ENCODE assay signal across 13 mouse cellular contexts in the genomic region with DNA sequence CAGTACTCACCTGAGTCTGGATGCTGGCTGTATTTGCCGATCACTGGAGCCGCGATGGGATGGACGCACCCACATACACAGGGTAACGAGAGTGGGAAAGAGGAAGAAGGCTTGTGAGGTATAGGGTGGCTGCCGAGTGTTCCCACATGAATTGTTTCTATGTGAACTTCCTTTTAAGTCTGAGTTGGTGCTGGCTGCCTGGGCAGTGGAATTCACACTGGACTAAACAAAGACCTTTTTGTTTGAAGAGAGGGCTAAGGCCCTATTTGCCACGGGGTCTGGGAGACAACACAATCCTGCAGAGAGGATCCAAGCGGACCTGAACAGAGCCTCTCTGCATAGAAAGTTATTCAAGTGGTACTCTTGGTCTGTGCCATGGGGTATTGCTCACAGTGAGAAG. TPM values are rescaled to one million over a fixed set of nuclear protein-coding genes. Genes with fewer than 3 reads are reported as not detected.
DNase-seq lines count a peak whose midpoint lies in the region; ATAC-seq and TF ChIP-seq lines count a peak whose summit lies in the region.
"Had no signal": no experiment of that assay in that cellular context is flagged by ENCODE, and none has a peak within 500 bp of the region (broad histone marks: within the 10 kb centered on the region; RNA-seq: fewer than 3 reads in every experiment).

No protein-coding gene starts in this region.

- no peak overlapping the region for H3K27ac ChIP-seq in stomach, embryonic 14.5 days (ENCODE audit: low read length)
- H3K27ac ChIP-seq in stomach, postnatal 0 days (replicated peaks): no peak overlapping the region
- H3K27ac ChIP-seq in forebrain, embryonic 15.5 days (replicated peaks): peak overlapping the region; percentile 44; the same call in 1 of the 2 replicates
- H3K27ac ChIP-seq: heart, adult 2 months; liver, embryonic 13.5 days had no signal

- DNase-seq in stomach, postnatal 0 days (ENCODE audit: low spot score): no peak
- DNase-seq in mesoderm, embryonic 11.5 days (ENCODE audit: low read depth, low spot score): peak; percentile 29
- no peak for DNase-seq in MN1 (ENCODE audit: low spot score)
- DNase-seq in heart, postnatal 25 days (ENCODE audit: low spot score): no peak
- no peak for DNase-seq in lung, postnatal 4 days
- no peak for DNase-seq in gastrocnemius, postnatal 10 days
- DNase-seq: cerebellum, postnatal 14 days; kidney, postnatal 14 days; liver, embryonic 13.5 days had no signal

- no peaks in the 10 kb centered on the region for H3K9me3 ChIP-seq in stomach, embryonic 14.5 days (ENCODE audit: control insufficient read depth, low read depth, low read length)
- no peaks in the 10 kb centered on the region for H3K9me3 ChIP-seq in stomach, postnatal 0 days (ENCODE audit: control insufficient read depth, low read length)
- no peaks in the 10 kb centered on the region for H3K9me3 ChIP-seq in forebrain, embryonic 15.5 days
- H3K9me3 ChIP-seq: liver, embryonic 13.5 days; megakaryocyte, embryonic 14.5 days had no signal

- intact Hi-C loops in heart, postnatal 25 days (cut with DNase I): loop anchor here (2.0 kb wide), 1 partner anchor 151 kb away; a partner anchor contains a TSS

- 0 out of 2 replicates have a peak, but pooled peaks have one; percentile 18 for ATAC-seq in stomach, embryonic 14.5 days (ENCODE audit: insufficient number of reproducible peaks, insufficient read depth, low FRiP score, low read depth)
- no peak for ATAC-seq in stomach, postnatal 0 days (ENCODE audit: low FRiP score, low TSS enrichment)
- ATAC-seq in forebrain, embryonic 15.5 days (replicated peaks): no peak

- no peak overlapping the region for H3K4me3 ChIP-seq in stomach, embryonic 14.5 days (ENCODE audit: low read depth, low read length)
- no peak overlapping the region for H3K4me3 ChIP-seq in stomach, postnatal 0 days (ENCODE audit: low read depth, low read length)
- H3K4me3 ChIP-seq in forebrain, embryonic 15.5 days: no peak overlapping the region
- H3K4me3 ChIP-seq: heart, adult 2 months; liver, embryonic 13.5 days had no signal

- no peak for TF ChIP-seq CTCF in stomach, postnatal 0 days (IDR thresholded peaks at IDR 0.05; ENCODE audit: low read depth)

- peaks cover 8% of the 10 kb centered on the region; the same call in 1 of the 2 replicates for H3K4me1 ChIP-seq in stomach, embryonic 14.5 days (ENCODE audit: control insufficient read depth, insufficient read depth, low read length)
- no peaks in the 10 kb centered on the region for H3K4me1 ChIP-seq in stomach, postnatal 0 days (replicated peaks; ENCODE audit: control insufficient read depth, insufficient read depth)
- H3K4me1 ChIP-seq in forebrain, embryonic 15.5 days: no peaks in the 10 kb centered on the region
- H3K4me1 ChIP-seq: liver, embryonic 13.5 days had no signal

- no peak overlapping the region for H3K4me2 ChIP-seq in stomach, embryonic 14.5 days (replicated peaks; ENCODE audit: low read depth, low read length)
- no peak overlapping the region for H3K4me2 ChIP-seq in stomach, postnatal 0 days (replicated peaks; ENCODE audit: low read depth)
- no peak overlapping the region for H3K4me2 ChIP-seq in forebrain, embryonic 15.5 days (replicated peaks)
- H3K4me2 ChIP-seq: liver, embryonic 13.5 days had no signal

- no peaks in the 10 kb centered on the region for H3K27me3 ChIP-seq in stomach, embryonic 14.5 days (ENCODE audit: control insufficient read depth, insufficient read depth, low read length)
- H3K27me3 ChIP-seq in stomach, postnatal 0 days (ENCODE audit: control insufficient read depth, insufficient read depth, low read length): no peaks in the 10 kb centered on the region
- H3K27me3 ChIP-seq in forebrain, embryonic 15.5 days: no peaks in the 10 kb centered on the region
- H3K27me3 ChIP-seq: liver, embryonic 13.5 days; megakaryocyte, embryonic 14.5 days had no signal

- 58% methylated on average over 8 of the region's 8 CpGs for WGBS in stomach, embryonic 14.5 days
- 64% methylated on average over 8 of the region's 8 CpGs for WGBS in stomach, postnatal 0 days
- WGBS in forebrain, embryonic 15.5 days: 31% methylated on average over 8 of the region's 8 CpGs

- no peak overlapping the region for H3K9ac ChIP-seq in stomach, embryonic 14.5 days (replicated peaks; ENCODE audit: low read depth, low read length)
- no peak overlapping the region for H3K9ac ChIP-seq in stomach, postnatal 0 days (ENCODE audit: low read length)
- H3K9ac ChIP-seq in forebrain, embryonic 15.5 days (replicated peaks): no peak overlapping the region
- H3K9ac ChIP-seq: liver, embryonic 13.5 days had no signal

- H3K36me3 ChIP-seq in stomach, embryonic 14.5 days (ENCODE audit: control insufficient read depth, insufficient read depth, low read length): no peaks in the 10 kb centered on the region
- 0 out of 2 replicates have a peak, but pooled peaks cover 2% of the 10 kb centered on the region for H3K36me3 ChIP-seq in stomach, postnatal 0 days (ENCODE audit: control insufficient read depth, insufficient read depth, low read length)
- peaks cover 31% of the 10 kb centered on the region for H3K36me3 ChIP-seq in forebrain, embryonic 15.5 days

- TF ChIP-seq EP300 in stomach, postnatal 0 days (optimal IDR thresholded peaks at IDR 0.05): no peak

RNA-seq across cellular contexts. Expression of a gene that starts 30.6 kb away (rescaled TPM):
- polyA plus RNA-seq in stomach, embryonic 14.5 days (2014; fragmentation: Nextera tagmentation; extraction: Ambion mirVana): 84.8 and 86.6 TPM in 2 replicates
- 60.9 and 71.1 TPM in 2 replicates for polyA plus RNA-seq in stomach, postnatal 0 days (2015; fragmentation: Nextera tagmentation; extraction: Ambion mirVana)
- 97.3 and 105 TPM in 2 replicates for polyA plus RNA-seq in forebrain, embryonic 15.5 days (2015; fragmentation: Nextera tagmentation; extraction: Ambion mirVana)
- total RNA-seq in heart, postnatal 25 days (2021): 10 to 100 TPM; 22.9 to 29.7 TPM
- total RNA-seq in gastrocnemius, postnatal 10 days (2021): 10 to 100 TPM; 32.2 to 33.2 TPM
